Mouse (Mus musculus) embryonic fibroblast, embryonic 13.5 days (primary cell): ENCODE results near the gene Vma21-ps.

Experiments
- CTCF ChIP-seq: IDR thresholded peaks from 2 replicates; pipeline ENCODE4 v1.5.1; 2011; ENCODE audit warnings: mild to moderate bottlenecking, control low read depth, low read length, moderate library complexity, borderline replicate concordance; ENCODE audit not compliant: insufficient read depth
- POLR2A ChIP-seq: IDR thresholded peaks from 2 replicates; pipeline ENCODE4 v1.6.1; 2011; ENCODE audit warnings: low read depth, mild to moderate bottlenecking, control low read depth, low read length, moderate library complexity

GRCm38 (mm10) chr4:52459726-52460125 is 37.3 kb downstream of the Vma21-ps start:
- TF ChIP-seq CTCF (no peak), POLR2A (no peak)
